Mouse (Mus musculus): ENCODE data around the gene Tmem268.

- no peak for TF ChIP-seq EP300 (IDR thresholded peaks at IDR 0.05)
- no peak for TF ChIP-seq CTCF (IDR thresholded peaks at IDR 0.05)
Measured at GRCm38 (mm10) chr4:63542209-63542608, 16.4 kb upstream of the Tmem268 start.

Measured in lung, postnatal 0 days (tissue).